Mouse (Mus musculus) spleen, postnatal 36 days (tissue): Measurements from ENCODE around the gene Arhgef2.

Source experiments
- DNase-seq, 2 experiments: peaks; one replicate each; pipeline ENCODE4 v3.0.0; 2022; ENCODE audit warnings: low spot score in 2 of 2, mixed read lengths in 1 of 2

Gene Arhgef2

DNA sequence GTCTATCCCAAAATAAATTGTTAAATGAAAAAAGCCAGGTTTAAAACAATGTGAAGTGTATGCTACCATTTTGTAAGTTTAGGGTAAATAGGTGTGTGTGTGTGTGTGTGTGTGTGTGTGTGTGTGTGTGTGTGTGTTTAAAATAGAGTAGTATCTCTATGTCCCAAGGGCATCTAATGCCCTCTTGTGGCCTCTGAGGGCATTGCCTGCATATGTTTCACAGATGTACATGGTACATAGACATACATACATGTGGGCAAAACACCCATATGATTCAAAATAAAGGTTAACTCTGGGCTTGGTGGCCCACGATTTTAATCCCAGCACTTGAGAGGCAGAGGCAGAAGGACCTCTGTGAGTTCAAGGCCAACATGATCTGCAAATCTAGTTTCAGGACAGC lies 34.9 kb downstream of the Arhgef2 start:
- DNase-seq = peak; percentile 55 to 71

DNA sequence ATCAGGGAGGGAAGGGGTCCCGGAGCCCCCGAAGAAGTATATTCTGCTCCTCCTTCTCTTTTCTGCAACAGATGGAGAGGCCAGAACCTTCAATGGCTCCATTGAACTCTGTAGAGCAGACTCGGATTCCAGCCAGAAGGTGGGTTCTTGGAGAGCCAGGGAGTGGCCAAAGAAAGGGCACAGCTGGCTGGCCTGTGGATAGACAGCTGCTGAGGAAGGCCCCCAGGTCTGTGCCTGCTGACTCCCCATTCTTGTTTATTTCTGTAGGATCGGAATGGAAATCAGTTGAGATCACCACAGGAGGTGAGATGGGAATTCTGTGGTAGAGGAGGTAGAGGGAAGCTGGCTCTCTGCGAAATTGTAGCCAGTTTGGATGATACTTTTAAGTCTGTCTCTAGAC lies 37.3 kb downstream of the Arhgef2 start:
- DNase-seq = no peak

GRCm38 (mm10) chr3:88645937-88646336 lies 40.2 kb downstream of the Arhgef2 start:
- no peak for DNase-seq

GRCm38 (mm10) chr3:88646426-88646995 lies 40.7 kb downstream of the Arhgef2 start:
- no peak for DNase-seq

- DNase-seq = no peak
These were observed 41.3 kb downstream of the Arhgef2 start for GRCm38 (mm10) chr3:88647076-88647475.

DNA sequence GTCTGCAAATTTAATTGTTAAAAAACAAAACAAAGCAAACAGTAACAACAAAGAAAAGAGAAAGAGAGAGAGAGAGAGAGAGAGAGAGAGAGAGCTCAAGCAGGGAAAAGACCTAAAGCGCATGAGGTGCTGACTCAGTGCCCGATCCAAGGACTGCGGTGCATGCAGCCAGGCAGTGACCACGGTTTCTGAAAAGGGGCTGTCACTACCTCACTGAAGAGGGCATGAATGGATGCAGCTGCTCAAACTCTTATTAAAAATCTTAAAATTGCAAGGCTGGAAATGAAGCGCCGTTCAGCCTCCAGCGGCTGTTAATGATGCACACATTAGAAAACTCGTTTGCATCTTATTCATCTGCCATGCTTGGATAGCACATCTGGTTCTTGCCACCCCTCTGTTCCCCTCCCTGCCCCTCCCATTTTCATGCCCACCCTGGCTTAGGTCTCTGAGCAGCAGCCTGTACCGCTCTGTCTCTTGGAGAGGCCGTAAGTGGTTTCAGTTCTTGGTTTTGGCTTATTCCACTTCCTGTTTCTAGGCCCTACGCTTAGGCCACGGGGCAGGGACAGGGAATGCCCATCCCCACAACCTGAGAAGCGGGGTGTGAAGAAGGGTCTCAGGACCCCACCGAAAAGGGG lies 42.1 kb downstream of the Arhgef2 start:
- DNase-seq = peak; percentile 76 to 78

DNA sequence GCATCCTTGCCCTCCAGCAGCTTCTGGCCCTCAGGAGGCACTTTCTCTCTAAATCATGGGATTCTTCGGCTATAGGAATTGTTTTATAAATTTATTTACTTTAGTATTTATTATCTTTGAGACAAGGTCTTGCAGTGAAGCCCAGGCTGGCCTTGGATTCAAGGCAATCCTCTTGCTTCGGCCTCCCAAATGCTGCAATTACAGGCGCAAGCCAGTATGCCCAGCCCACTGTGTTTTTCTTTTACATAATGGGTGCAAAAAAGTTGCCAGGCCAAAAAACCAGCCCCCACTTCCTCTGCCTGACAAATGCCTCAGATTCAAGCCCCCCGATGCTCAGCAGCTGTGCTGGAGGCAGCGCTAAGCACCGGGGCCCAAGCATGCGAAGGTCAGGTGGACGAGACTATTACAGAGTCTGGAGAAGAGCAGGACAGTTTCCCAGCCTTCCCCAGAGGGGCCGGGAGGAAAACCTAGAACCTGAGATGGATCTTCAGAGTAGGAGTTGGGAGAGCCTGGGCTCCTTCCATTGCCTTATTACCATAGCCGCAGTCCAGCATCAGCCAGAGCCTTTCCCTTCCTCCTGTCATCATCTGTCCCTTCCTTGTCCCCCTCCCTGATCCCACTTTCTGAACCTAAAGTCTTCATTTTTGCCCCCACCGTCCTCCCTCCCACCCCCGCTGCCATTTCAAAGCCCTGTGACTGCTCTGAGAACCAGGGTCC lies 42.8 kb downstream of the Arhgef2 start:
- DNase-seq = no peak

DNA sequence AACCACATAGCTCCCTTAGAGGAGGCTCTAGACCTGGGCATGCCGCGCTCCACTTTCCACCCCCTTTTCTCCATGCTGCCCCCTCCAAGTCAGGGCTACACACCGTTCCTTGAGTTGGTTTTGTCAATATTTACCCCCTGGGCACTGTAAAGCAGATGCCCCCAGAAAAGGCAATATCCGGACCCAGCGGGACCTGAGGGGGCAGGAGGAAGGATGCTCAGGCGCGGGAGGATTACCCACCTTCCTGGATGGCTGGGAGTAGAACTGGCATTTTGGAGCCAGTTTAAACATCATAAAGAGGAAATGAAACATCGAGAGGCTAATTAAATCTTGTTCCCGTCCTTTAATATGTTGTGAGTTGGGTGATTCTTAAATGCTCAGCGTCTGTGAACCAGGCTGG lies 43.4 kb downstream of the Arhgef2 start:
- DNase-seq = no peak

DNA sequence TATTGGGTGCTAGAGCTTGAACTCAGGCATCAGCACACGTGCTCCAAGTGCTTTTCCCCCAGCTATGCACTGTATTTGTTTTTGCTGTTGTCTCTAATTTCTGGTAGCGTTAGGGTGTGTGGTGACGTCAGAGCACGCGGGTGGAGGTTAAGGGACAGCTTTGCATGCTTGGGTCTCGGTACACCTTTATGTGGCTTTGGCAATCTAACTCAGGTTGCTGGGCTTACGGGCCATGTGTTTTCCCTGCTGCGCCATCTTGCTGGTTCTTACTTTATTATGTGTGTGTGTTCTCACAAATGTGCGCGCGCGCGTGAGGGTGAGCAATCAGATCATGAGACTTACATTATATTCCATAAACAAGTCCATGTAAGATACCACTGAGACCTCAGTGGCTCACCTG lies 44.2 kb downstream of the Arhgef2 start:
- no peak for DNase-seq

- DNase-seq = no peak
These were observed 45.1 kb downstream of the Arhgef2 start for GRCm38 (mm10) chr3:88650713-88651504.

DNA sequence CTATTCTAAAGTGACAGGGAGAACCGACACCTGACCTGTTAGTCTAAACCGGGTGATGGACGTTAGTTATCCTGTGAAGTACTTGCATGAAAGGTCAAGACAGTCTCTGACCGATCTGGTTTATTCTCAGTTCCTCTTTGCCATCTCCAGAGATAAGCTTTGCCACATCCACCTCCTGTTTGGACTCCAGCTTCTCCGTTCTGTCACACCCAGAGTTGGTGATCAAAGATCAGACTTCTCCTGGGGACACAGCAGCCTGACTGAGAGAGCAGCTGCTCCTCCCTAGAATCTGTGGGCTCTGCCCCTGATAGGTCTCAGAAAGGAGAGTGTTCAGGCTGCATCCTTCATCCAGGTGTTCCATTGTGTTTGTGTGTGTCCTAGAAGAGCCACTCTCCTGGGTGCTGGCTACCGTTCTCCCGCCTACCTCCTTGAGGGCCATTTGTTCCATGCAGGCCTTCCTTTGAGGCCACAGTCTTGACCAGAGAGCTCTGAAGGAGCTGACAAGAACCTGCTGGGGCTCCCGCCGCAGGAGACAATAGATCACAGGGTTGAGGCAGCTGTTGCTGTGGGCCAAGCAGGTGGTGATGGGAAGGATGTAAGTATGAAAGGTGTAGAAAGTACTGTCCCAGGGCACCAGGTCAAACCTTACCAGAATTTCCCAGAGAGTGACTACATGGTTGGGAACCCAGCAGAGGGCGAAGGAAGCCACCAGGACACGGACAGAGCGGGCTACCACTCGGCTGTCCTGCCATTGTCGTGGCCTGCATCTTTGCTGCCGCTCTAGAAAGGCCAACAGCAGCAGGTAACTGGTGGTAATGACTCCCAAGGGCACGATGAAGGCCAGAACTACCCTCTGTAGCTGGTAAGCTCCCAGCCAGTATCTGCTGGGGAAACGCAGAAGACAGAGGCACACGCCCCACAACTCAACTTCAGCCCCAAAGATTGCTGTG lies 46.2 kb downstream of the Arhgef2 start:
- DNase-seq = peak; percentile 50 to 53

- DNase-seq = no peak
These were observed 47.2 kb downstream of the Arhgef2 start, which contains the start of gene Rxfp4 for GRCm38 (mm10) chr3:88652846-88653515. Gene Rxfp4 (minus strand): TSS chr3:88653142.

GRCm38 (mm10) chr3:88653516-88654370 lies 48.0 kb downstream of the Arhgef2 start:
- no peak for DNase-seq

DNA sequence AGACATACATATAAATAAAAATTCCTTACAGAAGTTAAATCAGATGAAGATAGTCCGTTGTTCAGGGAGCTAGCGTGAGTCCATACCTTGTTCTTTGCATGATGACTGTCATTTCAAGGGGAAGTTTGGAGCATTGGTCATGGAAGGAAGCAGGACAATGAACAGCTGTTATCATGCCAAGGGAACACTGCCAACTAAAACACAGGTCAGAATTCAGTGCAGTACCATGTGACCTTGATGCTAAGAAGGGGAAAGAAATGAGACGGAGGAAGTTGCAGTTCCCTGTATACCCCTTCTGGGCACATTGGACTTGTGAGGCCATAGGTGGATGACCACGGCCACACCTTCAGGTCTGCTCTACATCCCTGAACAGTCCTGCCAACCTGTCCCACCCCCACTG lies 48.9 kb downstream of the Arhgef2 start:
- DNase-seq = no peak

DNA sequence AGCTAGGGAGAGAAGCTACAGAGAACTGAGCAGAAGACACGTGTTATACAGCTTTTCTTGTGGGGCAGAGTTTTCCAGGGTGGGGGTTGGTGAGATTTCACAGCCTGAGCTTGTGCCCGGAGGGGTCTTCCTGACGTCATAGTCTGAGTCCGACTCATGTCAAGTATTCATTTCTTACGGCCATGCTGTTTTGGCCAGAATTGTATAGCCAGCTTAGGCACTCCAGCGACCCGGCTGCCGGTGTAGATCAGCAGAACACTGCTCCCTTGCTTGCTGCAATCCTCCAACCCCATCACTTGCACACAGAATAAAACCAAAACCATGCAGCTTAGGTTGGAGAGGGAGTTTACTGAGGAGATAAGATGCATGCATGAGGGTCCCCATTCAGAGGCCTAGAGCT lies 49.9 kb downstream of the Arhgef2 start:
- DNase-seq = no peak

DNA sequence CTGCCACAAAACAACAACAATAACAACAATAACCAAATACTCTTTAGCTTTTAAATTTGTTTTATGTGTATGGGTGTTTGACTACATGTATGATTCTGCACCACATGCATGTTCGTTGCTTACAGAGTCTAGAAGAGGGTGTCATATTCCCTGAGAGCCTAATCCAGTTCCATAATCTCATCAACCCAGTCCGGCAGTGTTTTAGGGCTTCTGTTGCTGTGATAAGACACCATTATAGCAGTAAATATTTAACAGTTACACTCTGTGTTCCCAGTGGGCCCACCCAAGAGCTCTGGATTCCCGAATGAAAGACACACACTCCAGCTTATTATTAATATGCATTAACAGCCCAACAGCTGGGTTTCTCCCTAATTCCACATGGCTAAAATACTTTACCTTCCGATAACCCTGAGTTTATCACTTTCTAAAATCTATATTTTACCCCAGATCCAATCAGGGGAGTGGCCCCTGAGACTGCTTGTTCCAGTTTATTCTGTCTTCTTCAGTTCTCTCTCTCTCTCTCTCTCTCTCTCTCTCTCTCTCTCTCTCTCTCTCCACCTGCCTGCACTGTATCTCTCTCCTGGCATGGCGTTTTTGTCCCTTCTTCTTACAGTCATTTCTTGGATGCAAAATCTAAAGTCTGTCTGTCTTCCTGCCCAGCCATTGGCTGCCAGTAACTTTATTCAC lies 52.8 kb downstream of the Arhgef2 start:
- no peak for DNase-seq

DNA sequence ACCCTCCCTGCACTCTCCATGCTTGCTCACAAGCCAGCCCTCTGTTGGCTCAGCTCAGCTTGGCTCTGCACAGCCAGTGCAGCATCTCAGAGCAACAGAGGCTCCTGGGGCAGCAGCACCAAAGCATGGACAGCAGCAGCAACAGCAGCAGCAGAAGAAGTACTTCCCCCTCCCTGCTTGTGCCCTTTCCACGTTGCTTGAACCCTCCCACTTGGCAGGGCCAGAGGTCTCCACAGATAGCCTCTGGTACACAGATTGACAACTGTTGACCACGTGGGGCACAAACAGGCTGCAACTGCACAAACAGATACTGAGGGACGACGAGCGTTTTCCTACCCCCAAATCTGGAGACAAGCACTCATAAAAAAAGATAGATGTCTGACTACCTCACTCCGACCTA lies 54.0 kb downstream of the Arhgef2 start:
- DNase-seq = no peak

DNA sequence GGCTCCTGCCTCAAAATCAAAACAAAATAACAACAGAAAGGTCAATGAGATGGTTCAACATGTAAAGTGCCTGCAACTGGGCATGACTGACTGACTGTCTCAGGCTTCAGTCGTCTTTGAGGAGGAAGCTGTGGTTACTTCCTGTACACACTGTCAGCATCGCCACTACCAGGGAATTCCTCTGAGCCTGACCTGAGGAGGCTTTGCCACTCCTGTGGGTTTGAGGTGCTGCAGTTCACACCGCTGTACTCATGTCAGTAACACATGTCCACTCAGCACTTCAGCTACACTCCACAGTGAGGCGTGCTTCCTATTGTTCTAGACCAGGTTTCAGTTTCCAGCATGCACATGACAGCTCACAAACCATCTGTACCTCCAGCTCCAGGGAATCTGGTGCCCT lies 58.3 kb downstream of the Arhgef2 start:
- DNase-seq = peak; percentile 43 to 48

DNA sequence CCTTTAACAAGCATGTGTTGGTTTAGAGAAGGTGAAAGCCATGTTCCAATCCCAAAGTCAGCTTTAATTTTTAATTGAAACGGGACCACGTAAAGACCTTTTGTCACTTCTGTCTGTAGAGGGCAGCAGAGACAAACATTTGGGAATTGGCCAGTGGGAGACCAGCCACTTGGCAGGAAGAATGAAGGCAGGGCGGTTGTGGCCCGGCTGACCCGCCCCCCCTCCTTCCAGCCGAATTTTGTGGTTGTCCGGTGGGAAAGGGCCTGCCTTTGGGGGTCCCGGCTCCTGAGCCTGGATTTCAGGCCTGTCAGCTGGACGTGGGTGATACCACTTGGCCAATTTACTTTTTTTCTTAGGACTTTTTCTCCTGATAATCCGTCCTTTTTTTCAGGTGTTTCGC lies 71.6 kb downstream of the Arhgef2 start:
- peak; percentile 56 to 71 for DNase-seq
